Mouse (Mus musculus): ENCODE measurements at regions not wholly inside any gene's neighbourhood (a gene's known extent, or its start where the extent isn't known, plus 50 kb on each side); places are given as distances from the start of the nearest gene placed in this dataset.

DNA sequence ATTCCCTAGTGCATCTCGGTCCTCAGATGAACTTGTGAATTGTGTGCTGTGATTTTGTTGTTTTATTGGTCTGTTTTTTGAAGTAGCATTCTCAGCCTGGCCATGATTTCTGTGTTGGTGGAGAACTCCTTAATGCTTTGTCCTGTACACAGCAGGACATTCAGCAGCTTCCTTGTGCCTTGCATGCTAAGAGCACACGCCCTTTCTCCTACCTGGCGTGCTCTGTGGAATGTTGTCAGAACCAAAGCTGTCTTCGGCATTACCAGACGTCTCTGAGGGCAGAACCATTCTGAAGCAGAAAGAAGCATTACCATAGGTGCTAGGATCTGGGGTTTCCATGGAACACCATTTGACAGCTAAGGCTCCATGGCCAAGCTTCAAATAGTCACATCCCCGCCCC, 75.0 kb upstream of the Epc2 start:
- no peak for DNase-seq

DNA sequence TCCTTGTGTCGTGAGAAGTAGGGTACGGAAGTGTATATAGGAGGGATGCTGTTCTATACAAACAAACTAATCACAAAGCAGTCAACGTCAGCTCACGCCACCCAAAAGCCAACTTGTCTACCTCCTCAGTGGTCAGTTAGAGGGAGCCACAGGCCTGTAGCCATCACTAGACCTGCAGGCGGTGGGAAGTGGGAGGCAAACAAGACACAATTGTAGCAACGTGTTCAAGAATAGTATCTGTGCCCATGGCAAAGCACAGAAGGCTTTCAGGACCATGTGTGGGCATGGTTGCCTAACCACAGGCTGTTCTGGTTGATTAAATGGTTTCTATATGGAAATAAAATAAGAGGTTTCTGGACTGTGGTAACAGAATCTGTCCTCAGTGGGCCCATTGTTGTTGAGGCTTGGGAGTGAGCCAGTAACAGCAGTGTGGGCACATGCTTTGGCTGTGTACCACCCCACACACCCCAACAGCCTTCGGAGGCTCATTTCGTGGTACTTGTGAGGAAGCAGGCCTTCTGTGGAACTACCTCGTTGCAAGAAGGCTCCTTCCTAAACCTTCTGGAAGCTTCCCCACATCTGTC, 72.0 kb upstream of the Epc2 start:
- DNase-seq = no peak

DNA sequence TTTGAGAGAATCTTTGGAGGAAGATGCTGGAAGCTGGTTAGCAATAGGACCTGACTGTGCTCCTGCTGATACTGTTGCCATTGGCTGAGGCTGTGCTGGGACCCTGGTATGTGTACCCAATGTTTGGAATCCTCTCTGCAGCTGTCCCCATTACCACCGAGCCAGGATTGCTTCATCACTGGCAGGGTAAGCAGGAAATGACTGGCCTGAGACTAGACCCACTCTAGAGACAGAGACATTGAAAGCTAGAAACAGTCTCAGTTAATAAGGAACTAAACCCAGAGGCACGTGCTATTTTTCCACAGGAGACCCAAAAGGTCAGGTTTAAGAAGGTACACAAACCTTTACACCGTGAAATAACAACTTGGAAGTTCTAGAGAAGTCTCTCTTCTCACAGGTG, 70.3 kb upstream of the Epc2 start:
- DNase-seq = no peak

DNA sequence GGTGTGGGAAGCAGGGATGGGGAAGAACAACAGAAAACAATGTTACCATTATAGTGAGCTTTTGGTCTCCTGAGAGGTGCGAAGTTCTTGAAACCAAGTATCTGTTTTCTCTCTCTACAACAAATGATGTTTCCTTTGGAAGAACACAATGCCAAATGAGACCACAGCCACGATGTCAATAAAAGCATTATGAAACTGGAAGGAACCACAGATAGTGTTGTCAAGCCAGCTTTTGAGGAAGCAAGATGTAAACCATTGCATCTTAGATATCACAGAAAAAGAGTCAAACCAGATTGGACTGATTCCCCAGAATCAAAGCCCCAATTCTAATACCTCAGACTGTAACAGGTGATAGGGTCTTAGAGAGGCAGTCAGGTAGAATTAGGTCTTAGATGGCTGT, 64.5 kb upstream of the Epc2 start:
- no peak for DNase-seq

DNA sequence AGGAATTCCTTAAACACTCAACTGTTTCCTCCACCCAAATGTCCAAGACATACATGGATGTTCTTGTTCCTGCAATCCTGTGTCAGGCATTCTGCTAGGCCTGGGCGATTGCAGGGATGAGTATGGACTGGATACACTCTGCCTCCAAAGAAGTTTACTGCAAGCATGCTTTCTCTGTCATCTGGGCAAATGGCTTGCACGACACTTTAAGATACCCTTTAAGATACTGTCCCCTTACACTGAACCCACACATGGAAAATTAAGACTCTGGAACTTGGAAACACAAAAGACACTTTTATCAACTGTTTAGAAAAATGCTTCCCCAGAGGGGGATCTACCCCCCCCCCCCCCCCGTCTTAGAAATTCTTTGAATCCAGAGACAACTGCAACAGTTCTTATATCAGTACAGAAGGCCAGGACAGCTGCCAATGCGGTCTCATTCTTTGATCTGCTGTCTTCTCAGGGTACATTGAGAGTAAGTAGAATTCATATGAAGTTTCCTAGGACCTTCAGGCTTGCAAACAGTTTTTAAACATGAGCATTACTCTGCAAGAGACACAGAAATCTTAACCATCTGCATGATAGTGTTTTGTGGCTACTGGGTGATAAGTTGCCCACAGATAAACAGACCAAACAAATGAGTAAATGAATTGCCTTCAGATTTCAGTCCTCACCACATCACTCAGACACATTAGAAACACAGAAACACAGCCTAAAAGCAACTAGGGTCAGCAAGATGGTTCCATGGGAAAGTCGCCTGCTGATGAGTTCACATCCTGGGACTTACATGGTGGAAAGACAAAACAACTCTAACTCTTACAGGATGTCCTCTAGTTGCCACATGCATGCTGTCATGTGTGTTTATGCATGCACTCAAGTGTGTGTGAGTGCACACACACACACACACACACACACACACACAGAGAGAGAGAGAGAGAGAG, 59.7 kb upstream of the Epc2 start:
- peak in 1 of 2 experiments; percentile 28 for DNase-seq

All from lung, postnatal 4 days (tissue).